16 mouse cellular contexts compared by ENCODE assay signal in the genomic region with DNA sequence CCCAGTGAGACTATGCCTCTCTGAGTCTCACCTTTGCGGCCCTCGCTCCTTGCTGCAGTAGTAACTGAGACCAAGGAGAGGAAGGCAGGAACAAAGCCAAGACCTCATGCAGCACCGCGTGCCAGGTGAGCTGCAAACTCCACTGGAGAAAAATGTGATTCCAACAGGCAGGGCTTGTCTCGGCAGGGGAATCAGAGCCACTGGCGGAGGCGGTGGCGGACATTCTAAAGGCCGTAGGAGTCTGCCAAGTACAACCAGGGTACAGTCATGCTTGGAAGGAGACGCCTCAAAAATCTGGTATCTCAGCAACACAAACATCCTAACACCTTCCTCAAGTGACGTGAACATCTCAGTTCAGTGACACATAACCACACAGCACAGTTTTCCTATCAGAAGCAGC. TPM values are rescaled to one million over a fixed set of nuclear protein-coding genes. Genes with fewer than 3 reads are reported as not detected.
A peak's percentile ranks its signal among the peaks of the same experiment; 100 is the strongest.
DNase-seq lines count a peak whose midpoint lies in the region; ATAC-seq and TF ChIP-seq lines count a peak whose summit lies in the region.
"Had no signal": no experiment of that assay in that cellular context is flagged by ENCODE, and none has a peak within 500 bp of the region (broad histone marks: within the 10 kb centered on the region; RNA-seq: fewer than 3 reads in every experiment).

No protein-coding gene starts in this region.

- CTCF ChIA-PET in Patski (lab: Charles Lee): interaction anchor here (1.0 to 1.5 kb wide), 2 partner anchors 29 to 46 kb away, joined by 3 read pairs; no protein-coding TSS in a partner anchor

- ATAC-seq in Patski: peak; percentile 76
- no peak for ATAC-seq in erythroblast, adult 5-6 weeks (replicated peaks; ENCODE audit: low FRiP score, poor library complexity, severe bottlenecking)
- ATAC-seq: forebrain, postnatal 0 days had no signal

- TF ChIP-seq CTCF in Patski (IDR thresholded peaks at IDR 0.05): no peak

- H3K27me3 ChIP-seq in Patski: no peaks in the 10 kb centered on the region
- H3K27me3 ChIP-seq: embryonic facial prominence, embryonic 12.5 days; liver, embryonic 13.5 days had no signal

- in situ Hi-C loops in Patski (cut with MboI; ENCODE audit: low pct_unique_long_range_greater_than_20kb): loop anchor here (5.0 to 25.0 kb wide), 3 partner anchors 33 to 328 kb away; a partner anchor contains a TSS

- DNase-seq in cerebellum, adult 9-11 months: peak; percentile 45
- no peak for DNase-seq in cerebellum, postnatal 4 days (ENCODE audit: low spot score in 2 of 2)
- peak; percentile 36 for DNase-seq in kidney, postnatal 14 days
- DNase-seq in kidney, adult 9 months: no peak
- DNase-seq in Patski (ENCODE audit: low read depth, low spot score): no peak
- peak; percentile 37 for DNase-seq in naive thymus-derived CD4-positive, alpha-beta T cell, adult 2 months (ENCODE audit: low read depth)
- DNase-seq in spleen, adult 12 weeks (ENCODE audit: low spot score): no peak
- DNase-seq: adrenal gland, postnatal 14 days; forebrain, postnatal 0 days; liver, embryonic 13.5 days; lung, embryonic 14.5 days; lung, postnatal 4 days; retina, postnatal 1 day; thymus, postnatal 4 days had no signal

- POLR2A ChIA-PET in Patski (lab: Charles Lee): interaction anchor here (0.5 kb wide), 1 partner anchor 204 kb away, joined by 3 read pairs; no protein-coding TSS in a partner anchor

RNA-seq across cellular contexts. Expression of a gene that starts 35.7 kb away (rescaled TPM):
- polyA plus RNA-seq in Patski (2021): 98.0 TPM
- total RNA-seq in erythroblast, adult 5-6 weeks (2015; ENCODE audit: low replicate concordance): 4.2 and 5.0 TPM in 2 replicates
- total RNA-seq in erythroblast, adult 5-6 weeks (2017; ENCODE audit: low replicate concordance): 6.5 and 13.0 TPM in 2 replicates

Comparison
In these comparisons a context has a peak if more than half of its experiments do, and no peak if none do; other contexts are left out.
1. DNase-seq: peak in cerebellum, adult 9-11 months (single experiment), kidney, postnatal 14 days (single experiment) and naive thymus-derived CD4-positive, alpha-beta T cell, adult 2 months (single experiment); none in cerebellum, postnatal 4 days (0 of 2), kidney, adult 9 months (single experiment), Patski (single experiment) and spleen, adult 12 weeks (single experiment).